Mouse (Mus musculus) bone marrow, adult 2 months (tissue): ENCODE measurements around the gene Tmcc1.

ENCODE experiments used
- CTCF ChIP-seq: fragments of 200-500 bp; IDR thresholded peaks from 2 replicates; pipeline ENCODE4 v1.5.1; 2011; ENCODE audit warnings: low read length, control low read depth; ENCODE audit not compliant: control insufficient read depth, insufficient read depth
- POLR2A ChIP-seq: fragments of 200-500 bp; IDR thresholded peaks from 2 replicates; pipeline ENCODE4 v1.6.1; 2011; ENCODE audit warnings: low read depth, mild to moderate bottlenecking, control low read depth, low read length, borderline replicate concordance; ENCODE audit not compliant: control insufficient read depth

- TF ChIP-seq CTCF, result no peak
- TF ChIP-seq POLR2A, result no peak
Observed at GRCm38 (mm10) chr6:116009426-116009825, 183.9 kb downstream of the Tmcc1 start.
